Mouse (Mus musculus): ENCODE data around the gene Iqschfp.

The Iqschfp gene

GRCm38 (mm10) chr3:67892026-67892705 is at the start of gene Iqschfp, which contains the start of gene Iqcj:
Gene Iqschfp, plus strand, starts transcription at chr3:67892232.
Gene Iqcj, plus strand, starts transcription at chr3:67892220.
- no peak for DNase-seq (ENCODE audit: low spot score)

DNA sequence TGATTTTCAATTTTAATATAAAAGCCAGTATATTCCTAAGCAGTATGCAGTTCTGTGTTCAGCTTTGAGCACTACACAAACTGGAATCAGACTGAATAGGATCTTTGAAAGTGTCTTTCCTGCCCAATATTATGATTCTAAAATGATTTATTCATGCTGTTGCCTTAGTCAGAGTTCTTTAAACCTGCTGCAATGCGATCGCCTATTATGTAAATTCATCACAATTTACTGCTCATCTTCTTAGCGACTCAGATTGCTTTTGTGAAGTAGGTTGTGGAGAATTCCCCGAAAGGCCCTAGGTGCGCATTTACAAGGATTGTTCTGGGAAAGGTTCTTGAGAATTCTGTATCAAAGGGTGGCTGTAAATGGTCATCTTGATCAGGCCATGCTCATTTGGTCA is 39.6 kb upstream of the Iqschfp start:
- no peak for DNase-seq (ENCODE audit: low spot score)

DNA sequence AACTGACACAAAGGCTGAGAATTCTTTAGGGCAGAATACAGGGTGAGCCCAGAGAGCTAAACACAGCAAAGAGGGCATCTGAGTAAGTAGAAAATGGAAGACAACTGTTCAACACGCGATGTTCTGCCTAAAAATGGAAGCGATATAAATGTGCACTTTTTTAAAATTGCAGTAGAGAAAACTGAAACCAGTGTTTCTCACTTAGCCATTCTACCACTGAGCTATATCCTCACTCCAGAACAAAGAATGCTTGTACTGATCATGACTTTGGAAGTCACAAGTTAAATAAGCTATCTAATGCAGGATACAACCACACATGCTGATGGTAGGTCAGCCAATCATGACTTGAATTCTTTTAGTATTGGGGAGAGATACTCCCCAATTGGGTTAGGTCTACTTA is 30.5 kb upstream of the Iqschfp start:
- no peak for DNase-seq (ENCODE audit: low spot score)

DNA sequence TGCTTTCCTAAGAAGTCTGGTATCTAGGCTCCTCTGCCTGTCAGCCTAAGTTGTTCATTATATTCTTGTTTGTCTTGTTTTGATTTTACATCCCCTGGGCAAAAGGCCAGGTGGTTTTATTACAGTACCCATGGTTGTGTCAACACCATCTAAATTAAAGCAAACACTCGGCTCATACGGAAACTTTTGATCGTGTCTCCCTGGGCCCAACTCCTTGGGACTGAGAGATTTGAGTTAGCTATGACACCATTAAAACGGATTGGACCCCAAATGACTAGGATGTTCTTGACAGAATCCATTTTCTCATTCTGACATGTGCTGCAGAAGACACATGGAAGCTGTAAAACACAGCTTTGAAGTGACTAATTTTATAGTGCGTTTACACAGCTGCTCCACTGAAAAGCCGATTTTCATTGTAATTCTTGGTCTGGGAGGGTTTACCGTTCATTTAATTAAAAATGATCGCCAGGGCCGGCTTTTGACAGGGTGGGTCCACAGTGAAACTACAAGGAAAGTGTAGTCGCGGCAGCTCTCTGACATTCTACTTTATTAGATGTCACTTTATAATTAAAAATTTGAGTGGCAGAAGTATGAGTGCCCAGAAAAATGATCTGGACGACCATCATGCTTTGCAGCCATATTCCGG is 24.5 kb upstream of the Iqschfp start:
- DNase-seq (ENCODE audit: low spot score): no peak

DNA sequence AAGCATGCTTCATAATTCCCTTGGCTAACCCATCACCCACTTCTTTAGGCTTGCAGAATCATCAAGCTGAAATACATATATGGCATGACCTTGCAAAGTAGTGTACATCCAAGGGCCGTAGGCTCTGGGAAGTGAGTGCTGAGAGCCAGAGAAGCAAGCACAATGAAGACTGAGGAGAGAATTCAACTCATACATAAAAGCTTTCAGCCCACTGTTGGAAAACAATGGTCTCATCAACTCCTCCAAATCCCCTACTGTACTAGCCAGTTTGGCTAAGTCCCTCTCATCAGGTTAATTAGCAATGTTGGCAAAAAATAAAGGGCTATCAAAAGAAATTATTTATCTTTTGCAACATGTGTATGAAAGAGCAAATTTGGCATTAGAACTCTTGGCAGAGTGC is 22.6 kb upstream of the Iqschfp start:
- no peak for DNase-seq (ENCODE audit: low spot score)

DNA sequence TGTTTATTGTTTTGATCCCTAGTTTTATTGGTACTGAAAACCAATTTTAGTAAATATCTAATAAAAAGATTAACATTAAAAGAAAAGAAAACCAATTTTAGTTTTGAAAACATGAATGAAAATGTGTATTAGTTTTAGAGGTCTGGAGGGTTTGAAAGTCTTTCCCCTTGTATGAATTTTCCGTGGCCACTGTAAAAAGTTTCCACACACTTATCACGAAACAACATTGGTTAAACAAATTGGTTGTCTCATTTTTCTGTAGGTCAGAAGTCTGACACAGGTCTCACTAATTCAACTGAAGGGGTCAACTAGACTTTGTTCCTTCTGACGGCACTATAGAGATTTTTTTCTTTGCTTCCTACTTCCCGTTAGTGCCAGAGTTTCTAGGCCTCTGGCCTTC is 14.8 kb upstream of the Iqschfp start:
- no peak for DNase-seq (ENCODE audit: low spot score)

DNA sequence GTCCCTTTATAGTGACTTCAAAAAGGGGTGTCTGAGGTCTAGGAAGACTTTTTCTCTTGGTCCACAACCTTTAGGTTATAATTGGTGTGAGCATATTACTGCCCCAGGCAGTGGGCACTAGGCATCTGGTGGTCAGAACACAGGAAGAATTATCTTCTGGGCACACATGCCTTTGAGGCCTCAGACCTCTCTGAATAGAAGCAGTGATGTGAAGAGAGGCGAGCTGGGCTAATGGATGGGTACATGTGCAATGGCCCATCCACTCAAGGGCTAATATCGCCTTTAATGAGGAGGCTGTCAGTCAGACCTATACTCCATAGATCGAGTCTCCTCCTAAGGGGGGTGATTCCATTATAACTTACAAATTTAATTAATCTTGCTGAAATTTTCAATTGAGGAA is 7.7 kb upstream of the Iqschfp start:
- DNase-seq (ENCODE audit: low spot score): no peak

DNA sequence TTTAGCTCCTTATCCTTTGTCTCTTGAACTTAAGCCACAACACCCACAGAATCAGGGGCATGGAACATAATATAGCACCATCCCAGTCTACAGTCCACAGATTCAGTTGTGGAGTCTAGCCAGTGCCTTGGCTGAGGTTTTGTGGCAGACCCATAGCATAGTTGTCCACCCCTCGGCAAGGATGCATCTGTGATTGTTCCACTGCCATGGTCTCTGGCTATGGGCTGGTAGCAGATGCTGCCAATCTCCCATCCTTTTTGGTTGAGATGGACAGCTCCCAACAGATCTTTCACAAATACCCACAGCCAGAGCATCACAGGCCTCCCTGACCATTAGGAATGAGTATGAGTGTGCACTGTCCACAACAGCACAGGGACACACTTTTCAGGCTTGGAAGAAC is 5.9 kb upstream of the Iqschfp start:
- DNase-seq (ENCODE audit: low spot score): no peak

- no peak for DNase-seq (ENCODE audit: low spot score)
These were observed 4.8 kb upstream of the Iqschfp start for GRCm38 (mm10) chr3:67887251-67887650.

DNA sequence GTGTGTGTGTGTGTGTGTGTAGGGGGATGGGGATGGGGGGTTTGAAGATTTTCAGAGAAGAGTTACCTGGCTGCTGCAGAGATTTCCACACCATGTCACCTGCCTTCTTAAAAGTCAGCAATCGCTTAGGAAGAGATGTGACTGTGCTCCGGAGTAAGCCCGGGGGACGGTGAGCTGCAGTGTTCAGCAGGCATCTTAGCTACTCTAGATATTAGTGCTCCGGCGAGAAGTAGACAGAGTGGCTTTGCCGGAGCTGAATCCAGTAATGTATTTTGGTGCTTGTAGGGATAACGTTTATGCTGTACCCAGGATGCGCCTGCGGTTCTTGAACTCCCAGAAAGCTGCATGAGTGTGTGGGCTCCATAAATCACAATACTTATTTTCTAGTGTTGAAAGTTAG is 736 bp downstream of the Iqschfp start:
- no peak for DNase-seq (ENCODE audit: low spot score)

GRCm38 (mm10) chr3:67902517-67902916 is 10.5 kb downstream of the Iqschfp start:
- no peak for DNase-seq (ENCODE audit: low spot score)

GRCm38 (mm10) chr3:67908586-67908985 is 16.6 kb downstream of the Iqschfp start:
- no peak for DNase-seq (ENCODE audit: low spot score)

- DNase-seq (ENCODE audit: low spot score): no peak
These were observed 26.1 kb downstream of the Iqschfp start for GRCm38 (mm10) chr3:67918098-67918497.

- no peak for DNase-seq (ENCODE audit: low spot score)
These were observed 26.7 kb downstream of the Iqschfp start for GRCm38 (mm10) chr3:67918634-67919259.

- DNase-seq (ENCODE audit: low spot score): no peak
These were observed 31.1 kb downstream of the Iqschfp start for GRCm38 (mm10) chr3:67923095-67923494.

DNA sequence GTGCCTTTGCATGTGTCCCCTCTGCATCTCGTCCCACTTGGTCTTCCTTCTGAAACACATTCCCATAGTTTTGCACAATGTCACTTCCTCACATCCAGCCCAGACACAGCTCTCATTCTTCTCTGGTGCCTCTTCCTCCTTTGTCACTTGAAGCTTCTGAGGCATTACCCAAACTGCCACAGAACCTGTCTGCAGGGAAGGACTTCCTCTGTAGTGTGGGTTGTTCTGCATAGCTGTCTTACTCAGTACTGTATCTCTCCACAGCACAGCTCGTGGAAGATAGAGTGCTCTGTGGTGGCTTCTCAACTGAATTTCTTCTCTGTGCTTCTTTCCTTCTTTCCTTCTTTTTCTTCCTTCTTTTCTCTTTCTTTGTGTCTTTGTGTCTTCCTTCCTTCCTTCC is 33.4 kb downstream of the Iqschfp start:
- DNase-seq (ENCODE audit: low spot score): no peak

DNA sequence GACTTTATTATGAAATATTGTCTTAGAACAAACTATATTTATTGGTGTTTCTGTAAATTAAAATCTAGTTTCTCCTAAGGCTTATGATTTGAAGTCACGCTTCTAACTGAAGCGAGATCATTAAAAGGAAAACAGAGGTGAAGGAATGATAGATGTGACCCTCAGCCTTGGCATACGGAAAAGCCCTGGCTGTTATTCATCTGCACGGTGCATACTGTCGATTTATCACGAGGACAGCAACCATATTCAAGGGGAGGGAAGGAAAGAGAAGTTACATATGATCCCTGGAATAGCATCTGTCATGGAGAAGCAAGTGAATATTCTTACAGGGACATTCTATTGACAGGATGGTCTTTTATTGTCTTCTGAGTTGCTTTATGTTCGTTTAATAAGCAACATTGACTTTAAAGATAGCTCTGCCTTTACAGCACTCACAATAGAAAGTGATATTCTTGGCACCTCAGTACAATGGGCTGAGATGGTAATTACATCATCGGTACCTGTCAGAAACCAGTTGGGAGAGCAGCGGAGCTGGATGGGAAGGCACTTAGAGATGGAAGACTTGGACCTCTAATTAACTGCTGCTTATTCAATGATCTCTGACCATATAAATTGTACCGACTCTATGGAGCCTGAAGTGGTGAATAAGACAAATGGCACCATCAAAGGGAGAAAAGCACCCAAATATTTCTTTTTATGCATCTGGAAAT is 38.5 kb downstream of the Iqschfp start:
- DNase-seq (ENCODE audit: low spot score): no peak

- no peak for DNase-seq (ENCODE audit: low spot score)
These were observed 39.1 kb downstream of the Iqschfp start for GRCm38 (mm10) chr3:67931181-67931580.

DNA sequence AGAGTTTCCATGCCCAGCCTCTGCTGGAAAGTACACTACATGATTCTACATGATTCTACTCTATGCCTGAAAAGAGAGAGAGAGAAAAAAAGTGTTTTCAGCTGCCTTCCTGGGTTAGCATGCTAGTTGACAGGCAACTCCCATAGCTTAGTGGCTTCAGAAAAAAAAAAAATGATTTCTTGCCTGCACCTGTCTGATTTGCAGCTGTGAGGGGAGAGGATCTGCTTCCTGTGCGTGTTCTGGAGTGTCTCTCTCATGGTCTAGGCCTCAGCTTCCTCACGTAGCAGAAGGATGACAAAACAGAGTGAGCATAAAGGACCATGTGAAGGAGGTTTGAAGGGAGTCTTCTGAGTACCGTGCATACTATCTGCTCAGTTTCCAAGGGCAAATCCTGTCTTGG is 39.9 kb downstream of the Iqschfp start:
- no peak for DNase-seq (ENCODE audit: low spot score)

GRCm38 (mm10) chr3:67935829-67936228 is 43.8 kb downstream of the Iqschfp start:
- DNase-seq (ENCODE audit: low spot score): no peak

- no peak for DNase-seq (ENCODE audit: low spot score)
These were observed 55.0 kb downstream of the Iqschfp start for GRCm38 (mm10) chr3:67947000-67947399.

- no peak for DNase-seq (ENCODE audit: low spot score)
These were observed 60.5 kb downstream of the Iqschfp start for GRCm38 (mm10) chr3:67952517-67952940.
